Mouse (Mus musculus) neural tube, embryonic 14.5 days (tissue): ENCODE measurements around the gene Wdtc1. TPM values are rescaled to one million over a fixed set of nuclear protein-coding genes. Genes with fewer than 3 reads are reported as not detected.

ENCODE experiments used
- ATAC-seq: fragments of 200-750 bp; cut with Nextera tagmentation; 2 replicates; pipeline ENCODE4 v1.8.0; 2017; ENCODE audit warnings: low read depth, mild to moderate bottlenecking, moderate TSS enrichment, moderate library complexity
- H3K27ac ChIP-seq: fragments of 300-500 bp; sonication (generic); 2 replicates; pipeline ENCODE4 v1.5.1; 2014; ENCODE audit warnings: low read depth, mild to moderate bottlenecking, control low read depth, low read length, moderate library complexity, mixed read lengths
- H3K27me3 ChIP-seq: fragments of 300-500 bp; sonication (generic); 2 replicates; pipeline ENCODE4 v1.6.1; 2014; ENCODE audit warnings: low read length; ENCODE audit not compliant: control insufficient read depth, insufficient read depth
- H3K36me3 ChIP-seq: fragments of 300-500 bp; sonication (generic); 2 replicates; pipeline ENCODE4 v1.6.1; 2014; ENCODE audit warnings: low read length, mixed read lengths; ENCODE audit not compliant: control insufficient read depth, insufficient read depth
- H3K4me1 ChIP-seq: fragments of 300-500 bp; sonication (generic); 2 replicates; pipeline ENCODE4 v1.6.1; 2014; ENCODE audit warnings: low read length; ENCODE audit not compliant: control insufficient read depth, insufficient read depth
- H3K4me2 ChIP-seq: fragments of 300-500 bp; sonication (generic); 2 replicates; pipeline ENCODE4 v1.6.1; 2014; ENCODE audit warnings: mild to moderate bottlenecking, low read depth, low read length, control low read depth
- H3K4me3 ChIP-seq: fragments of 300-500 bp; sonication (generic); 2 replicates; pipeline ENCODE4 v1.5.1; 2014; ENCODE audit warnings: low read depth, low read length, control low read depth, mixed read lengths
- H3K9ac ChIP-seq: fragments of 300-500 bp; sonication (generic); replicated peaks from 2 replicates; pipeline ENCODE4 v1.6.1; 2014; ENCODE audit warnings: low read depth, mild to moderate bottlenecking, control low read depth, low read length, mixed read lengths
- H3K9me3 ChIP-seq: fragments of 300-500 bp; sonication (generic); 2 replicates; pipeline ENCODE4 v1.6.1; 2016; ENCODE audit warnings: low read length; ENCODE audit not compliant: control insufficient read depth
- WGBS: fragments of 180-500 bp; shearing (Covaris S2); extraction: QIAGEN DNeasy Blood & Tissue Kit; methylation state at CpG from one replicate; pipeline ENCODE4 v1.1.7; 2014; 5-methylcytosine and 5-hydroxymethylcytosine counted together
- polyA plus RNA-seq: library from polyadenylated mRNA; unstranded; fragments of >200 nt; fragmentation: Nextera tagmentation; extraction: Ambion mirVana; gene quantifications from 2 replicates; pipeline ENCODE4 v1.2.1, GENCODE M21; 2014

Gene Wdtc1
- polyA plus RNA-seq, 1 experiment from 2014 or later, result 22.3 TPM

DNA sequence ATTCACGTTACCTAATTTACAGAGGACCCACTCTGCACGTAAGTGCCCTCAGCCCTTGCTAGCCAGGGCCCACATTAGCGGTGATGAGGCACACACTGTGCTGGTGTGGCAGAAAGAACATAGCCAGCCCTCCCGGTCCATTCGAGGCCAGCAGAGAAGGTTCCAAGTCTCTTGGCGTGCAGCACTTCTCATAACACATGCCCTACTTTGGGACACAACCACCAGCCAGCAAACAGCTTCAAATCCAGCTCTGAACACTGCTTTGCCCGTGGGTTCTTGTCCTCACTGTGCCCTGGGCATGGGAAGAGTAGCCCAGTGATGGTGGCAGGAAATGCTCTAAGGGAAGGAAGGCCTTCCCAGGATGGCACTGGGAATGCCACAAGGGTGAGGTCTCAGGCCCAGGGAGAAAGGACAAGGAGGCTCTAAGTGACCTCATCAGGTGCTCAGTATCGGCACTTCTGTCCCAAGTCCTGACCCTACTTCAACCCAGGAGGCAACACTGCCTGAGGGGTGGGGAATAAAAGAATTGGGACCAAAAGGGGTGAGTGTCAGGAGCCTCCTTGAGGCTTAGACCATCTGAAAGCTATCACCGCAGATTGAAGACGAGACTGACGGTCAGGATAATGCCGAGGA lies 86.9 kb downstream of the Wdtc1 start:
- Histone ChIP-seq H3K27ac (no peak overlapping the region), H3K9ac (no peak overlapping the region), H3K4me2 (no peak overlapping the region), H3K9me3 (no peaks in the 10 kb centered on the region), H3K4me3 (no peak overlapping the region), H3K4me1 (no peaks in the 10 kb centered on the region), H3K36me3 (peaks cover 38% of the 10 kb centered on the region), H3K27me3 (no peaks in the 10 kb centered on the region)
- WGBS, result 97% methylated on average over 12 of the region's 12 CpGs
- ATAC-seq, result no peak

GRCm38 (mm10) chr4:133265759-133266158 lies 87.5 kb downstream of the Wdtc1 start:
- no peaks in the 10 kb centered on the region for H3K27me3 ChIP-seq
- no peak overlapping the region for H3K4me2 ChIP-seq
- H3K9ac ChIP-seq, result no peak overlapping the region
- no peak overlapping the region for H3K4me3 ChIP-seq
- H3K27ac ChIP-seq, result no peak overlapping the region
- no peaks in the 10 kb centered on the region for H3K9me3 ChIP-seq
- 96% methylated on average over 4 of the region's 4 CpGs for WGBS
- ATAC-seq, result no peak
- H3K36me3 ChIP-seq, result peaks cover 38% of the 10 kb centered on the region
- H3K4me1 ChIP-seq, result no peaks in the 10 kb centered on the region

GRCm38 (mm10) chr4:133265297-133265696 lies 88.0 kb downstream of the Wdtc1 start:
- Histone ChIP-seq H3K27me3 (no peaks in the 10 kb centered on the region), H3K4me1 (no peaks in the 10 kb centered on the region), H3K4me3 (no peak overlapping the region), H3K27ac (no peak overlapping the region), H3K9me3 (no peaks in the 10 kb centered on the region), H3K36me3 (peaks cover 38% of the 10 kb centered on the region), H3K9ac (no peak overlapping the region), H3K4me2 (no peak overlapping the region)
- no peak for ATAC-seq
- WGBS, result 91% methylated on average over 3 of the region's 3 CpGs

DNA sequence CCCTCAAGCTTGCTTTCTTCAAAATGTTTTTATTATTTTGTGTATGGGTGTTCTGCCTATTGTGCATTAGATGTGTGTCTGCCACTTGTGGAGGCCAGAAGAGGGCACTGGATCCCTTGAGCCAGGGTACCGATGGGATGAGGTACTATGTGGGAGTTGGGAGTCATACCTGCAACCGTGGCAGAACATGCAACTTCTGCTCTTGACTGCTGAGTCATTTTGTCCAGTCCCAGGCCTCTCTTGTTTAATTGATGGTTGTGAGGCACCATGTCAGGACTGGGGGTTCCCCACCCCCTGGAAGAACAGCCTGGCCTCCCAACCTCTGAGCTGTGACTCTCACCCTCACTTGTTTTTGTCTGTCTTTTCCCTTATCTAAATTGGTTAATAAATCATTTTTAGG lies 88.7 kb downstream of the Wdtc1 start:
- no peak overlapping the region for H3K27ac ChIP-seq
- no peaks in the 10 kb centered on the region for H3K9me3 ChIP-seq
- H3K9ac ChIP-seq, result no peak overlapping the region
- no peak for ATAC-seq
- H3K27me3 ChIP-seq, result no peaks in the 10 kb centered on the region
- no peaks in the 10 kb centered on the region for H3K4me1 ChIP-seq
- no peak overlapping the region for H3K4me2 ChIP-seq
- 100% methylated on average over 2 of the region's 2 CpGs for WGBS
- H3K4me3 ChIP-seq, result no peak overlapping the region
- peaks cover 38% of the 10 kb centered on the region for H3K36me3 ChIP-seq

DNA sequence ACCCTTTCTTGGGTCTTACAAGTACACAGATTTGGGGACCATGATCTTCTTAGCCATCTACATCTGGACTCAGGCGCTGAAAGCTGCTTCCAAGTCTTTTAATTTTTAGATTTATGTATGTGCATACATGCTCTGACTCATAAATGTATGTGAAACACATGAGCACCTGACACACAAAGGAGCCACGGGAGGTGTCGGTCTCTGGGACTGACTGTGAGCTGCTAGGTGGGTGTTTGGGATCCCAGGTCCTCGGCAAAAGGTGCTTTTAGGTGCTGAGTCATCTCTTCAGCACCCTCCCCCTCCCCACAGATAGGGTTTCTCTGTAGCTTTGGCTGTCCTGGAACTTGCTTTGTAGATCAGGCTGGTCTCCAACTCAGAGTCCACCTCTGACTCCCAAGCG lies 89.5 kb downstream of the Wdtc1 start:
- Histone ChIP-seq H3K27me3 (no peaks in the 10 kb centered on the region), H3K27ac (no peak overlapping the region), H3K4me3 (no peak overlapping the region), H3K4me2 (no peak overlapping the region), H3K9ac (no peak overlapping the region), H3K4me1 (no peaks in the 10 kb centered on the region), H3K36me3 (peaks cover 38% of the 10 kb centered on the region), H3K9me3 (no peaks in the 10 kb centered on the region)
- no peak for ATAC-seq
- 92% methylated on average over 5 of the region's 5 CpGs for WGBS

GRCm38 (mm10) chr4:133262882-133263281 lies 90.4 kb downstream of the Wdtc1 start, which contains the start of gene Sytl1:
TSS of gene Sytl1 (minus strand) at chr4:133263113.
- Histone ChIP-seq H3K4me2 (no peak within 1 kb of the TSS), H3K27ac (no peak within 1 kb of the TSS), H3K36me3 (peaks cover 34% of the 10 kb centered on the region), H3K4me3 (no peak within 1 kb of the TSS), H3K27me3 (no peaks in the 10 kb centered on the region), H3K9ac (no peak within 1 kb of the TSS), H3K9me3 (no peaks in the 10 kb centered on the region), H3K4me1 (no peaks in the 10 kb centered on the region)
- 42% methylated on average over 7 of the region's 7 CpGs for WGBS
- no peak for ATAC-seq

DNA sequence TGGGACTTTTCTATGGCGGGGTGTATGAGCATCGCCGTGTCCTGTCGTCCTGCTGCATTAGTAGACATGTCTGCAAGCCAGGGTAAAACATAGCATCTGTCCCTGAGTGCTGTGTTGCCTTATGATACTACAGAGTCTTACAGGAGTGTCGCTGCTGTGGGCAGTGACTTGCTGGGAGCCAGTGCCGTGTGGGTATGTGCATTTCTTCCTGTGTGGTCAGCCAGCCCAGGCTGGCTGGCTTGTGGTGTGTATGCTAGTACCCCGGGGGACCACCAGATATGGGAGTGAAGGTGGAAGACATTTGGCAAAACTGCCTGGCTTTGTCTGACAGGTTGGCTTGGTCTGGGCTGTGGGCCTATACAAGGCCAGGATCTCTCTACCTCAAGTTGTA lies 90.9 kb downstream of the Wdtc1 start:
- H3K4me3 ChIP-seq, result no peak overlapping the region
- H3K9ac ChIP-seq, result no peak overlapping the region
- WGBS, result 78% methylated on average over 7 of the region's 7 CpGs
- peaks cover 28% of the 10 kb centered on the region for H3K36me3 ChIP-seq
- no peak overlapping the region for H3K27ac ChIP-seq
- H3K4me1 ChIP-seq, result no peaks in the 10 kb centered on the region
- H3K9me3 ChIP-seq, result no peaks in the 10 kb centered on the region
- ATAC-seq, result no peak
- H3K27me3 ChIP-seq, result no peaks in the 10 kb centered on the region
- no peak overlapping the region for H3K4me2 ChIP-seq

GRCm38 (mm10) chr4:133261641-133262374 lies 91.5 kb downstream of the Wdtc1 start:
- Histone ChIP-seq H3K4me3 (no peak overlapping the region), H3K27me3 (no peaks in the 10 kb centered on the region), H3K9ac (no peak overlapping the region), H3K27ac (no peak overlapping the region), H3K4me1 (no peaks in the 10 kb centered on the region), H3K36me3 (peaks cover 23% of the 10 kb centered on the region), H3K9me3 (no peaks in the 10 kb centered on the region), H3K4me2 (no peak overlapping the region)
- no peak for ATAC-seq
- 61% methylated on average over 10 of the region's 10 CpGs for WGBS

DNA sequence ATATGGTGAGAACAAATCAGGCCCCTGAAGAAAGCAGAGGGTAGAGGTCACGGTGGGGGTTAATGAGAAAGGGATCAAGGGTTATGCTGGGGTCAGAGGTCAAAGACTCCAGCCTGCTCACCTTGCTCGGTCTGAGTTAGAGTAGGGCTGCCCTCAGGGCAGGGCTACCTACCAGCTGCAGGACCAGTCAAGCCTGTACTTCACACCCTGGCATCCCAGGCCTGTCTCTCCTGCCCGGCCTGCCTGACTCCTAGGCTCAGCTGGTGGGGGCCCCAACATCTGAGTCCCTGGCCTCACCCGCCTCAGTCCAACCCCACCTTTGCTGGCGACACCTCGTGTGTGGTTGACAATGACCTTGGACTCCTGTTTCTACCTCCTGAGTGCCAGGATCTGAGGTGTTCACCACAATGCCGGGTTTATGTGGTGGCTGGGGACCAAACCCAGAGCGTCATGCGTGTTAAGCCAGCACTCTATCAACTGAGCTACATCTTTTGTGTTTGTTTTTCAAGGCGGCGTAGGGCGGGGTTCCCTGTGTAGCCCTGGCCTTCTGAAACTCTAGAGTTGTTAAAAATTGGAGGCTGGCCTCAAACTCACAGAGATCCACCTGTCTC lies 95.4 kb downstream of the Wdtc1 start:
- H3K4me1 ChIP-seq, result no peaks in the 10 kb centered on the region
- H3K4me2 ChIP-seq, result no peak overlapping the region
- no peaks in the 10 kb centered on the region for H3K9me3 ChIP-seq
- no peak overlapping the region for H3K4me3 ChIP-seq
- no peak overlapping the region for H3K27ac ChIP-seq
- no peaks in the 10 kb centered on the region for H3K27me3 ChIP-seq
- ATAC-seq, result no peak
- WGBS, result 78% methylated on average over 12 of the region's 12 CpGs
- no peaks in the 10 kb centered on the region for H3K36me3 ChIP-seq
- no peak overlapping the region for H3K9ac ChIP-seq
